Mouse (Mus musculus) erythroid progenitor cell, adult 5-6 weeks (primary cell): ENCODE measurements around the gene Slc22a5. TPM values are rescaled to one million over a fixed set of nuclear protein-coding genes. Genes with fewer than 3 reads are reported as not detected.

Experiments
- ATAC-seq: replicated peaks from 2 replicates; pipeline ENCODE4 v1.8.0; 2016; ENCODE audit warnings: moderate number of reproducible peaks, mild to moderate bottlenecking, moderate TSS enrichment, inconsistent platforms; ENCODE audit not compliant: poor library complexity, low FRiP score, severe bottlenecking
- total RNA-seq, 2 experiments: library from RNA; stranded (forward) in 1 of 2; stranded (reverse) in 1 of 2; fragments of 150-400 nt in 1 of 2; fragments of 186-747, 209-891 nt in 1 of 2; gene quantifications; 2 replicates each; pipeline versions ENCODE4 v1.2.3 to v1.2.4; 2015 to 2017; ENCODE audit warnings: low replicate concordance in 2 of 2

Gene Slc22a5
- total RNA-seq, 2 experiments from 2014 or later = 2.1 to 3.7 TPM

DNA sequence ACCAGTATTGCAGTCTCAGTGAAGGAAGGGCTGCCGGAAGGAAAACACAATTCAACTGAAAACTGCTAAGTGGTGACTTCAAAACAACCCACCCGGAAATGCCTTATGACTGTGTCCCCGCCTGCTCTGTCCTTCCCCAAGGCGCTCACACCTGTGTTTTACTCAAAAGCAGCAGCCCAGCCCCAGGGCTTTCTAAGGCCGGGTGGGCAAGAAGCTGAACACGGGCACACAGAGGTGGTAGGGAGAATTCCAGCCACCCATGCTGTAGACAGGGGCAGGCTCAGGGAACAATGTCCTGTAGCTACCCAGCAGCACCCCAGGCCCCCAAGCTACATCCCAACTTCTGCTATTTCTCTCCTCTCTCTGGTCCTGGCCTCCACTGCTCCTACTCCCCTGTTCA, 45.8 kb downstream of the Slc22a5 start:
- no peak for ATAC-seq

DNA sequence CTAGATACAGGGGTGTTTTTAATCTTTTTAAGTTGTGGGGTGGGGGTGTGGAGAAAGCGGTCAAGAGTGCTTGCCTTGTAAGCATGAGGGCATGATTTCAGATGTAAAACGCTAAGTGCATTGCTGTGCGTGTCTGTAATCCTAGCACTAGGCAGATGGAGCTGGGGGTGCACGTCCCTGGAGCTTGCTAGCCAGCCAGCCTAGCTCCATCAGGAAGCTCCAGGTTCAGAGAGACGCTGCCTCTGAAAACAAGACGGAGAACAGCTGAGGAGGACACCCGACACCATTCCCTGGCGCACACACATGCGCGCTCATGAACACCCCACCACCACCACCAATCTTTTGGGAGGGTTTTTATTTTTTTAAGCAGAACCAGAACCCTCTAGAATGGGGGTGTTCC, 48.4 kb downstream of the Slc22a5 start:
- no peak for ATAC-seq

- no peak for ATAC-seq
These were observed 49.3 kb downstream of the Slc22a5 start for GRCm38 (mm10) chr11:53842161-53842581.

- no peak for ATAC-seq
These were observed 49.9 kb downstream of the Slc22a5 start for GRCm38 (mm10) chr11:53841514-53841913.

- ATAC-seq = no peak
These were observed 51.5 kb downstream of the Slc22a5 start for GRCm38 (mm10) chr11:53839663-53840642.

- no peak for ATAC-seq
These were observed 52.3 kb downstream of the Slc22a5 start for GRCm38 (mm10) chr11:53839147-53839546.

DNA sequence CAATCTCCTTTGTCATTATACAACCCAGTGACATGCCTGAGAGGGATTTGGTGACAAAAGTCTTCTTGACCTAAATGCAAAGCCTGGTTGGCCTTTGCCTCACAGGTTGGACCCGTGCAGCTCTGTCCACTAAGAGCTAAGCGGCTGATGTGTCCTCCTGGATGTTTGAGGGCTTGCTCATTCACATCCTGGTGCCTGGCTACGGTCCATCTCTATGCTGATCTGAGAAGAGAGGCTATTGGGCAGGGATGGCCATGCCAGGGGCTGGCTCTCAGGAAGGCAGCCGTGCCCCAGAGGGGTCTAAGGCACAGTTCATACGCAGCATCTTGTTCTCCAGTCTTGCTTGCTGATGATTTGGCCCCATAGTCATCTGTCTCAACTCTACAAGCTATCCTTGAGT, 53.7 kb downstream of the Slc22a5 start:
- ATAC-seq = no peak

DNA sequence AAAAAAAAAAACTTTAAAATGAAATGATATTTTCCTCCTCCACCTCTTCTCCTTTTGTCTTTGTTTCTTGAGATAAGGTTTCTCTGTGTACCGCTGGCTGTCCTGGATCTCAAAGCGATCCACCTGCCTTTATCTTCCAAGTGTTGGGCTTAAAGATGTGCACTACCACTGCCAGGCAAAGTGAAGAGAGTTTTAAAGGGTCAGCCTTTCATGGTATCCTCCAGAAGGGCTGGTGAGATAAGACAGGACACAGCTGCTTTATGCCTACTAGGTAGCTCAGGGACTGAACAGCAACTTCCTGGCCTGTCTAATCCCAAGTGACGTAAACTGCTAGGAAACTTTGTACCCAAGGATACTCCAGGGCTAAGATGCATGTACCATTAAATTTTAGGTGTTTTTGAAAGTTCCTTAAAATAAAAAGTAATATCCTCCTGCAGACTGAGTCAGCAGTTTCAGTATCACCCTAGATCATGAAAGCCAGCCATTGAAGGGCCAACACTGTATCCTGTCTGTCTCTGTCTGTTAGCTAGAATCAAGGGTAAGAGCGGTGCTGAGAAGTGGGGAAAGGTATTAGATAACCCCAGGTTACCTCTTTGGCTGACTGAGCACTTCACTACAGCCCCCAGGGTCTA, 56.0 kb downstream of the Slc22a5 start:
- no peak for ATAC-seq

DNA sequence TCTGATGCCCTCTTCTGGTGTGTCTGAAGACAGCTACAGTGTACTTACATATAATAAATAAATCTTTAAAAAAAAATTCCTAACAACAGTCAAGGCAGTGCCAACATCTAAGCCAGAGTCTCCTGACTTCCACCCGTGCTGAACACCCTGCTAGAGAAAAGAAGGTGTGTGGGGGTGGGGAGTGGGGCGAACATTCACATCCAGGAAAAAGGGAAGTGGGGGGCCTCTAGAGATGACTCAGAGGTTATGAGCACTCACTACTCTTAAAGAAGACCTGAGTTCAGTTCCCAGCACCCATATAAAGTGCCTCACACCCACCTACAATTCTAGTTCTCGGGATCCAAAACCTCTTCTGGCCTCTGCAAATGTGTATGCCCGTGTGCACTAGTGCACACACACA, 66.1 kb downstream of the Slc22a5 start:
- ATAC-seq = no peak

- ATAC-seq = no peak
These were observed 69.5 kb downstream of the Slc22a5 start for GRCm38 (mm10) chr11:53821945-53822338.

DNA sequence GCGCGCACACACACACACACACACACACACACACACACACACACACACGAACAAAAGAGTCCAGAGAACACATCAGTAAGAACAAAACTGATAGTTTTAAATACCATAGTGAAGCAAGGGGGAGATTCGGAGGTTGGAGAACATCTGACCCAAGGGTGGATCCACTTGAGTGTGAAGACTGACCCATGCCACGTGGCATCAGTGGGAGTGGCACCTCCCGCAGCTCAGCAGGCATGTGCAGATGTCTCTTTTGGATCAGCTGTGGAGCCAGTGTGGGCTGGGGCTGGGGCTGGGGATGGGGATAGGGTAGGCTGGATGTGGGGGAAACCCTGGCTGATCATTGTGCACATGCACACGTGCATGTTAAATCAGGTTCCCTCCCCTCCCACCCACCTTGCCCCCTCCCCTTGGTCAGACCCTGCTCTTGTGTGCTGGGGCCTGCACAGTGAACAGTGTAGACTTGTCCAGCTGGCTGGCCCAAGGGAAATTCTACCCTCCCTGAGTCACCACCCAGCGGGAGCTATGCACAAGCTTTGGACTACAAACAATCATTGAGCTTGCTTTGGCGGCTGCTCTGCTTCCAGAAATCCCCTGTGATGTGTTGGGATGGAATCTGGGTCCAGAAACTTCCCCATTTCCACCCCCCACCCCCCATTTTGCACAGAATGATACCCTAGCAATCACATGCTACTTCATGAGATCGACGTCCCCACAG, 70.1 kb downstream of the Slc22a5 start:
- ATAC-seq = no peak

DNA sequence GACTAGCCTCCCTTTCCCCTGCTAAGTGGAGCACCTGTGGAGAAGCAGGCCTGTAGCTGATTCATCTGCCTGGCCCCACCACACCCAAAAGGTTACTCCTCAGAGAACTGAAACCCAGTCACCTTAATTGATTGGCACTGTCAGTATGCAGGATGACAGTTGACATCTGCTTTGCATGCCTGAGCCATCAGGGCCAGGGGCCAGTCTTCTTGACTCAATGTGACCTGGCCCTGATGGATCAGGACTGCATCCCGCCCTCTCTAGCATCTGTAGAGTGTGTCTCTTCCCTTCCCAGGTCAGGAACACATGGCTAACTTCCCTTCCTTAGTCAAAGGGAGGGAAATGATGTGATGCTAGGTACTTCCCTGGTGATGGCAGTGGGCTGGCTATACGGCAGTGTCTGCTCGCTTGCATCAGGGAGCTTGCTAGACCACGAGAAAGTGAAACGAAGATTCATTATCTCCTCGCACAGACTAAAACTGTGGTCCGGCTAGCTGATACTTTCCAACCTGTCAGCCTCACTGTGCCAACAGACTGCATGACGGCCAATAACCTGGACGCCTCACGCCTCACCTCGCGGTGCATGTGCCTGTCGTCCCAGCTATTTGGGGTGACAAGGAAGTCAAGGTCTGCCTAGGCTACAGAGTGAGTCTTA, 70.8 kb downstream of the Slc22a5 start:
- ATAC-seq = no peak

GRCm38 (mm10) chr11:53819511-53819910, 71.9 kb downstream of the Slc22a5 start:
- no peak for ATAC-seq

DNA sequence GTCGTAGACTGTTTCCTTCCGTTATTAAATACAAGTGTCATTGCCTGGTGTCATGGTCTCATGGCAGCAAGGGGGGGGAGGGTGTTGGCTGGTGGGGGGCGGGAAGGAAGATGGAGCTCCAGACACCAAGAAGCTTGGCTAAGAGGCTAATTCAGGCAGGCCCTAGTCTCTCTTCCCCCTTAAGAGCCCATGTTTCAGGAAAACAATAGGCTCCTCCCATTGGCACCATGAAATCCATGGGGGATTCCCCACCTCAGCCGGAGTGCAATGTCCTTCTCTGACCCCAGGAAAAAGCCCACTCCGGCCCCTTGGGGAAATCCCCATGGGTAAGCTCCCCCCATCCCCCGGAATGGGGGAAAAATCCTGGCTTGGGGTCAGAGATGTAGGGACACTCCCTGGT, 72.7 kb downstream of the Slc22a5 start:
- no peak for ATAC-seq

DNA sequence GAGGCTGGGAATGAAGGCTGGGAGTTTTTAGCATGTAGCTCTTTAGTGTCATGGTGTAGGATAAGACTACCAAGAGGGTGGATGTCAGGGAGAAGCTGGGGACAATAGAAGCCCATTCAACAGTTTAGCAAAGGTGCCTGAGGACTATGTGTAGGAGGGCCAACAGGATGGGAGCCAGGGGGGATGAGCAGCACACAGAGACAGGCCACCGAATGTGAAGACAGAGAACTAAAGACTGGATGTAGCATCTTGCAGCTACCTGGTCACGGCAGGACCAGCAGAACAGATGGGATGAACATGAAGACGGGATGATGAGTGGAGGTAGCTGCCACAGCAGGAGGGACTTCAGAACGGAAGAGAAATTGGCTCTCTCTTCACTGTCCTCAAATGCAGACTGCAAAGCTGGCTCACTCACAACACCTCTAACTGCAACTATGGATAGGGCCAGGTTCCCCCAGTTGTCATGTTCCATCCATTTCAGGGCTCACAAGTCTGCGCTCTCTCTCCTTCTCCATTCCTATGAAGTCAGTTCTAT, 74.6 kb downstream of the Slc22a5 start:
- no peak for ATAC-seq

DNA sequence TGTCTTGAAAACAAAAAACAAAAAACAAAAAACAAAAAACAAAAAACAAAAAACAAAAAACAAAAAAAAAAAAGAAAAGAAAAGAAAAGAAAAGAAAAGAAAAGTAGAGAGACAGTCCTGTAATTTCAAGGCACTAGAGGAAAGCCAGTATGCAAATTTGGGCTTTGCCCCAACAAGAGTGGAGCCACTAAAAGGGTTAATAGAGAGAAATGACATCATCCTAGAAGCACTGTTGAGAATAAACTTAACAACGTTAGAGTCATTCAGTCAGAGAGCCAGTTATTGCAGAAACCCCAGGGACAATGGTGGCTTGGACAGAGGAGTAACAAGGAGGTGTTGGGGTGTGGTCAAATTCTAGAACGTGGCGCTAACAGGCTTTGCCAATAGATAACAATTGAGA, 76.7 kb downstream of the Slc22a5 start:
- no peak for ATAC-seq
